Mouse (Mus musculus): ENCODE measurements at regions not wholly inside any gene's neighbourhood (a gene's known extent, or its start where the extent isn't known, plus 50 kb on each side); places are given as distances from the start of the nearest gene placed in this dataset.

- Histone ChIP-seq H3K27me3 (no peaks in the 10 kb centered on the region), H3K9me3 (no peaks in the 10 kb centered on the region), H3K9ac (replicated peaks) (no peak overlapping the region), H3K36me3 (no peaks in the 10 kb centered on the region), H3K4me3 (replicated peaks) (no peak overlapping the region), H3K4me1 (replicated peaks) (no peaks in the 10 kb centered on the region), H3K27ac (no peak overlapping the region), H3K4me2 (no peak overlapping the region)
- ATAC-seq (ENCODE audit: insufficient number of reproducible peaks, insufficient read depth, low FRiP score, low TSS enrichment, low read depth) = no peak
These were observed 162.8 kb upstream of the Fam98a start for GRCm38 (mm10) chr17:75714578-75714977.

GRCm38 (mm10) chr17:75714059-75714458 lies 162.3 kb upstream of the Fam98a start:
- Histone ChIP-seq H3K27ac (no peak overlapping the region), H3K4me3 (replicated peaks) (no peak overlapping the region), H3K9ac (replicated peaks) (no peak overlapping the region), H3K36me3 (no peaks in the 10 kb centered on the region), H3K9me3 (no peaks in the 10 kb centered on the region), H3K4me2 (no peak overlapping the region), H3K27me3 (no peaks in the 10 kb centered on the region), H3K4me1 (replicated peaks) (no peaks in the 10 kb centered on the region)
- 87% methylated on average over 1 of the region's 1 CpGs for WGBS
- no peak for ATAC-seq (ENCODE audit: insufficient number of reproducible peaks, insufficient read depth, low FRiP score, low TSS enrichment, low read depth)

- Histone ChIP-seq H3K9ac (replicated peaks) (no peak overlapping the region), H3K4me3 (replicated peaks) (no peak overlapping the region), H3K36me3 (no peaks in the 10 kb centered on the region), H3K4me1 (replicated peaks) (no peaks in the 10 kb centered on the region), H3K27ac (no peak overlapping the region), H3K9me3 (no peaks in the 10 kb centered on the region), H3K4me2 (no peak overlapping the region), H3K27me3 (no peaks in the 10 kb centered on the region)
- no peak for ATAC-seq (ENCODE audit: insufficient number of reproducible peaks, insufficient read depth, low FRiP score, low TSS enrichment, low read depth)
- WGBS = 93% methylated on average over 4 of the region's 4 CpGs
These were observed 155.9 kb upstream of the Fam98a start for GRCm38 (mm10) chr17:75707687-75708086.

- Histone ChIP-seq H3K9me3 (no peaks in the 10 kb centered on the region), H3K4me1 (replicated peaks) (no peaks in the 10 kb centered on the region), H3K4me3 (replicated peaks) (no peak overlapping the region), H3K9ac (replicated peaks) (no peak overlapping the region), H3K27me3 (no peaks in the 10 kb centered on the region), H3K36me3 (no peaks in the 10 kb centered on the region), H3K4me2 (no peak overlapping the region), H3K27ac (no peak overlapping the region)
- WGBS = 92% methylated on average over 2 of the region's 2 CpGs
- ATAC-seq (ENCODE audit: insufficient number of reproducible peaks, insufficient read depth, low FRiP score, low TSS enrichment, low read depth) = no peak
These were observed 153.6 kb upstream of the Fam98a start for GRCm38 (mm10) chr17:75705357-75705756.

GRCm38 (mm10) chr17:75703865-75704264 lies 152.1 kb upstream of the Fam98a start:
- Histone ChIP-seq H3K9me3 (no peaks in the 10 kb centered on the region), H3K9ac (replicated peaks) (no peak overlapping the region), H3K27me3 (no peaks in the 10 kb centered on the region), H3K4me2 (no peak overlapping the region), H3K36me3 (no peaks in the 10 kb centered on the region), H3K27ac (no peak overlapping the region), H3K4me1 (replicated peaks) (no peaks in the 10 kb centered on the region), H3K4me3 (replicated peaks) (no peak overlapping the region)
- no peak for ATAC-seq (ENCODE audit: insufficient number of reproducible peaks, insufficient read depth, low FRiP score, low TSS enrichment, low read depth)
- WGBS = 20% methylated on average over 8 of the region's 8 CpGs

GRCm38 (mm10) chr17:75696729-75697103 lies 145.0 kb upstream of the Fam98a start:
- Histone ChIP-seq H3K27ac (no peak overlapping the region), H3K9ac (replicated peaks) (no peak overlapping the region), H3K4me1 (replicated peaks) (no peaks in the 10 kb centered on the region), H3K27me3 (no peaks in the 10 kb centered on the region), H3K4me2 (no peak overlapping the region), H3K9me3 (no peaks in the 10 kb centered on the region), H3K36me3 (no peaks in the 10 kb centered on the region), H3K4me3 (replicated peaks) (no peak overlapping the region)
- WGBS = 78% methylated on average over 3 of the region's 3 CpGs
- ATAC-seq (ENCODE audit: insufficient number of reproducible peaks, insufficient read depth, low FRiP score, low TSS enrichment, low read depth) = no peak

- no peaks in the 10 kb centered on the region for H3K9me3 ChIP-seq
- no peaks in the 10 kb centered on the region for H3K27me3 ChIP-seq
- 74% methylated on average over 5 of the region's 5 CpGs for WGBS
- no peak overlapping the region for H3K4me2 ChIP-seq
- H3K9ac ChIP-seq (replicated peaks) = no peak overlapping the region
- no peak overlapping the region for H3K4me3 ChIP-seq (replicated peaks)
- H3K4me1 ChIP-seq (replicated peaks) = no peaks in the 10 kb centered on the region
- H3K27ac ChIP-seq = no peak overlapping the region
- no peak for ATAC-seq (ENCODE audit: insufficient number of reproducible peaks, insufficient read depth, low FRiP score, low TSS enrichment, low read depth)
- H3K36me3 ChIP-seq = no peaks in the 10 kb centered on the region
These were observed 144.5 kb upstream of the Fam98a start for GRCm38 (mm10) chr17:75696103-75696728.

- Histone ChIP-seq H3K4me1 (replicated peaks) (no peaks in the 10 kb centered on the region), H3K27ac (no peak overlapping the region), H3K9ac (replicated peaks) (no peak overlapping the region), H3K4me2 (no peak overlapping the region), H3K4me3 (replicated peaks) (no peak overlapping the region), H3K36me3 (no peaks in the 10 kb centered on the region), H3K27me3 (no peaks in the 10 kb centered on the region), H3K9me3 (no peaks in the 10 kb centered on the region; the same call in 1 of the 2 replicates)
- ATAC-seq (ENCODE audit: insufficient number of reproducible peaks, insufficient read depth, low FRiP score, low TSS enrichment, low read depth) = no peak
These were observed 134.2 kb upstream of the Fam98a start for GRCm38 (mm10) chr17:75685927-75686326.

GRCm38 (mm10) chr17:75646982-75647381 lies 95.2 kb upstream of the Fam98a start:
- no peak for ATAC-seq (ENCODE audit: insufficient number of reproducible peaks, insufficient read depth, low FRiP score, low TSS enrichment, low read depth)
- H3K27ac ChIP-seq = no peak overlapping the region
- no peaks in the 10 kb centered on the region for H3K27me3 ChIP-seq
- H3K9me3 ChIP-seq = no peaks in the 10 kb centered on the region
- H3K4me2 ChIP-seq = no peak overlapping the region
- no peak overlapping the region for H3K4me3 ChIP-seq (replicated peaks)
- WGBS = 88% methylated on average over 11 of the region's 11 CpGs
- no peaks in the 10 kb centered on the region for H3K4me1 ChIP-seq (replicated peaks)
- no peak overlapping the region for H3K9ac ChIP-seq (replicated peaks)
- no peaks in the 10 kb centered on the region for H3K36me3 ChIP-seq

- ATAC-seq (ENCODE audit: insufficient number of reproducible peaks, insufficient read depth, low FRiP score, low TSS enrichment, low read depth) = no peak
- H3K4me1 ChIP-seq (replicated peaks) = no peaks in the 10 kb centered on the region
- no peak overlapping the region for H3K27ac ChIP-seq
- H3K9me3 ChIP-seq = no peaks in the 10 kb centered on the region
- no peaks in the 10 kb centered on the region for H3K36me3 ChIP-seq
- no peak overlapping the region for H3K4me2 ChIP-seq
- H3K9ac ChIP-seq (replicated peaks) = no peak overlapping the region
- no peaks in the 10 kb centered on the region for H3K27me3 ChIP-seq
- no peak overlapping the region for H3K4me3 ChIP-seq (replicated peaks)
- WGBS = 88% methylated on average over 5 of the region's 5 CpGs
These were observed 93.0 kb upstream of the Fam98a start for GRCm38 (mm10) chr17:75644698-75645097.

GRCm38 (mm10) chr17:75642311-75642710 lies 90.6 kb upstream of the Fam98a start:
- Histone ChIP-seq H3K9ac (replicated peaks) (no peak overlapping the region), H3K4me1 (replicated peaks) (no peaks in the 10 kb centered on the region), H3K4me3 (replicated peaks) (no peak overlapping the region), H3K4me2 (no peak overlapping the region), H3K27ac (no peak overlapping the region), H3K36me3 (no peaks in the 10 kb centered on the region), H3K27me3 (no peaks in the 10 kb centered on the region), H3K9me3 (no peaks in the 10 kb centered on the region)
- 83% methylated on average over 3 of the region's 3 CpGs for WGBS
- ATAC-seq (ENCODE audit: insufficient number of reproducible peaks, insufficient read depth, low FRiP score, low TSS enrichment, low read depth) = no peak

GRCm38 (mm10) chr17:75641010-75641498 lies 89.3 kb upstream of the Fam98a start:
- Histone ChIP-seq H3K36me3 (no peaks in the 10 kb centered on the region), H3K4me3 (replicated peaks) (no peak overlapping the region), H3K4me1 (replicated peaks) (no peaks in the 10 kb centered on the region), H3K4me2 (no peak overlapping the region), H3K9me3 (no peaks in the 10 kb centered on the region), H3K27ac (no peak overlapping the region), H3K27me3 (no peaks in the 10 kb centered on the region), H3K9ac (replicated peaks) (no peak overlapping the region)
- 68% methylated on average over 6 of the region's 6 CpGs for WGBS
- no peak for ATAC-seq (ENCODE audit: insufficient number of reproducible peaks, insufficient read depth, low FRiP score, low TSS enrichment, low read depth)
